Mouse (Mus musculus): ENCODE results near the gene Olfr692. TPM values are rescaled to one million over a fixed set of nuclear protein-coding genes. Genes with fewer than 3 reads are reported as not detected.

The Olfr692 gene
- polyA plus RNA-seq, 1 experiment from 2014 or later: not detected

DNA sequence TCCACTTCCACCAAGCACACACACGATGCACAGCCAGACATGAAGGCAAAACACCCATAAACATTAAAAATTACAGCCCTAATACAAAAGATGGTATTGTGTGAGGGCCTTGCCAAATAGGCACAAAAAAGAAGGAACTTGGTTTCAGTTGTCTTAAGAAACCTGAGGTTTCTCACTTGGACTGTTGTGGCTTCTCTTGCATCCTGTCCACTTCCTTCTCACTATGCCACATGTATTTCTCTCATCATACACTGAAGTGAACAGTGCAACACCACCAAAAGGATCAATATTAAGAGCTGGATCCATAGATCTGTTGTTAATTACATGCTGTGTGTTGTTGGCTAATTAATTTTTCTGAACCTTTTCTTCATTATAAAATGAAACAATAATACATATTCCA is 4.9 kb downstream of the Olfr692 start:
- no peaks in the 10 kb centered on the region for H3K9me3 ChIP-seq (ENCODE audit: control insufficient read depth, low read length)
- H3K36me3 ChIP-seq (ENCODE audit: control insufficient read depth, insufficient read depth, low read length): peaks cover 20% of the 10 kb centered on the region
- ATAC-seq (ENCODE audit: low read depth): no peak
- no peaks in the 10 kb centered on the region for H3K4me1 ChIP-seq (ENCODE audit: control insufficient read depth, insufficient read depth, low read length)
- no peaks in the 10 kb centered on the region for H3K27me3 ChIP-seq (ENCODE audit: control insufficient read depth, insufficient read depth, low read length)
- WGBS: 84% methylated on average over 1 of the region's 1 CpGs
- no peak overlapping the region for H3K9ac ChIP-seq (replicated peaks; ENCODE audit: low read depth, low read length)
- no peak overlapping the region for H3K4me3 ChIP-seq (ENCODE audit: low read depth, low read length)
- no peak overlapping the region for H3K27ac ChIP-seq (ENCODE audit: low read depth, low read length)
- no peak overlapping the region for H3K4me2 ChIP-seq (ENCODE audit: low read depth, low read length)

DNA sequence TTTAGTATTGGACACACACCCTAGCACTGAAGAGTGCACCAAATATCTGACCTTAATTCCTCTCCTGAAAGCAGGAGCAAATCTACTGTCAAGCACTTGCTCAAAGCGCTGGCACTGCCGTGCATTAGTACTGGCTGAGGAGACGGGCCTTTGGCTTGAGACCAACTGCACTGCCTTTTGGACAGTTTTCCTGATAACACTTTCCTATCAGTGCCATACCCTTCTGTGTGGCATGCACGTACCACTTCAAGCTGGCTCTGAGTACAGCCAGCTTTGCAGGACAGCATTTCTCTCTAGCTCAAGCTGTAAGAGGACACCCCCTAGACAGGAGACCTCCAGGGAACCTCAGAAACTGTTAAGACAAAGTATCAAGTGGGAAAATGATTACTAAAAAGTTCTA is 5.5 kb downstream of the Olfr692 start:
- H3K4me3 ChIP-seq (ENCODE audit: low read depth, low read length): no peak overlapping the region
- H3K4me1 ChIP-seq (ENCODE audit: control insufficient read depth, insufficient read depth, low read length): no peaks in the 10 kb centered on the region
- peaks cover 26% of the 10 kb centered on the region for H3K36me3 ChIP-seq (ENCODE audit: control insufficient read depth, insufficient read depth, low read length)
- WGBS: 96% methylated on average over 4 of the region's 4 CpGs
- H3K9ac ChIP-seq (replicated peaks; ENCODE audit: low read depth, low read length): no peak overlapping the region
- H3K9me3 ChIP-seq (ENCODE audit: control insufficient read depth, low read length): no peaks in the 10 kb centered on the region
- H3K27ac ChIP-seq (ENCODE audit: low read depth, low read length): no peak overlapping the region
- ATAC-seq (ENCODE audit: low read depth): no peak
- no peak overlapping the region for H3K4me2 ChIP-seq (ENCODE audit: low read depth, low read length)
- H3K27me3 ChIP-seq (ENCODE audit: control insufficient read depth, insufficient read depth, low read length): no peaks in the 10 kb centered on the region

DNA sequence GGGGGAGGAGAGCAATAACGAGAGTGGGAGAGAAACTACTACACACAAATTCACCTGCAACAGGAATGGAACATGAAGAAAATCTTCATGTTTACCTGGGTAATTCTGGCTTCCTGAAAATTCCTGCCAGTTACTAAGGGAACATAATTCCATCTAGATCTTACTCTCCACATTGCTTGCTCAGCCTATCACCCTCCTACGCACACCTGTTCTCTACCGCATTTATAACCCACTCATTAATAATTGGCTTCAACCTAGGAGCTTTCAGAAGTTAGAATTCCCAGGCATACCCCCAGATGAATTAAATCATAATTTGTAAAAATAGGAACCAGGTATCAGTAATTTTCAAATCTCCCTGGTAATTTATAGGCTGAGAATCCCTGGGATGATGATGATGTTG is 5.9 kb downstream of the Olfr692 start:
- WGBS: 96% methylated on average over 3 of the region's 3 CpGs
- Histone ChIP-seq H3K27ac (ENCODE audit: low read depth, low read length) (no peak overlapping the region), H3K36me3 (ENCODE audit: control insufficient read depth, insufficient read depth, low read length) (peaks cover 30% of the 10 kb centered on the region), H3K4me2 (ENCODE audit: low read depth, low read length) (no peak overlapping the region), H3K9me3 (ENCODE audit: control insufficient read depth, low read length) (no peaks in the 10 kb centered on the region), H3K4me3 (ENCODE audit: low read depth, low read length) (no peak overlapping the region), H3K9ac (replicated peaks; ENCODE audit: low read depth, low read length) (no peak overlapping the region), H3K4me1 (ENCODE audit: control insufficient read depth, insufficient read depth, low read length) (no peaks in the 10 kb centered on the region), H3K27me3 (ENCODE audit: control insufficient read depth, insufficient read depth, low read length) (no peaks in the 10 kb centered on the region)
- ATAC-seq (ENCODE audit: low read depth): no peak

DNA sequence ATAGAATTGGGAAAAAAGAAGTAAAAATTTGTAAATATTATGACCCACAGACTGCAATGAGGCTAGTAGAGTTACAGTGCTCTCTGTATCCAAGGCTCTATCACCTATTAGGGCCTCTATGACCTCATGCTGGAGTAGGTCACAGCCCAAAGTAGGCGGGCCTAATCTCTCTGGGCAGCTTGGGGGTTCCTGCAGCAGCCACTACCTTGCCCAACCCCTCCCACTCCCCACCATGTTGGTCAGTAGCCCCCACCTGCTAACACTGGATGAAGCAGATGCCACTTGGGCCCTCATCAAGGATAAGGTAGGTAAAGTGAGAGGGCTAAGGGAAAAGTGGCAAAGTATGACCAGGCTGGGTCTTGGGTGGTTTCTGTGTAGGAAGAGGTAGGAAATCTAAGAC is 6.8 kb downstream of the Olfr692 start, which contains the start of gene Gm5901:
Gm5901 (plus strand) TSS at position 173 of the 400 bp plus-strand sequence.
- ATAC-seq (ENCODE audit: low read depth): no peak
- H3K4me1 ChIP-seq (ENCODE audit: control insufficient read depth, insufficient read depth, low read length): no peaks in the 10 kb centered on the region
- no peak within 1 kb of the TSS for H3K27ac ChIP-seq (ENCODE audit: low read depth, low read length)
- 96% methylated on average over 1 of the region's 1 CpGs for WGBS
- H3K9me3 ChIP-seq (ENCODE audit: control insufficient read depth, low read length): no peaks in the 10 kb centered on the region
- H3K27me3 ChIP-seq (ENCODE audit: control insufficient read depth, insufficient read depth, low read length): no peaks in the 10 kb centered on the region
- no peak within 1 kb of the TSS for H3K4me2 ChIP-seq (ENCODE audit: low read depth, low read length)
- H3K36me3 ChIP-seq (ENCODE audit: control insufficient read depth, insufficient read depth, low read length): peaks cover 39% of the 10 kb centered on the region
- H3K4me3 ChIP-seq (ENCODE audit: low read depth, low read length): no peak within 1 kb of the TSS
- H3K9ac ChIP-seq (replicated peaks; ENCODE audit: low read depth, low read length): no peak within 1 kb of the TSS

DNA sequence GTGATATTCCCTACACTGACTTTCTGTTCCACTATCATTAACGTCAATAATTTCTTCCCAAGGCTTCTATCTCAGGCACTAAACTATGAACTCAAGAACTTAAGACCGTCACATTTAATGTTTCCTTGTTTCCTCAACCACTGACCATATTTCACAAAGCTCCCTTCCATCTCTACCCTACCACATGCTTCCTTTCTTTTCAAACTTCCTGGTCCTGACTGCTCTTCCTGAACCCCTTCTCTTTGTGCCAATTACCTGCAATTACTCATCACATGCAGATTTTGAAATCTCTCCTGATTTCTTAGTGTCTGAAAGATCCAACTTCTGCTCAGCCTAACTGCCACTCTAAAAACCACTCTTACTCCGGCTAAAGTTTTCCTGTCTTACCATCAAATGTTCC is 12.3 kb downstream of the Olfr692 start:
- Histone ChIP-seq H3K27ac (ENCODE audit: low read depth, low read length) (no peak overlapping the region), H3K4me3 (ENCODE audit: low read depth, low read length) (no peak overlapping the region), H3K9me3 (ENCODE audit: control insufficient read depth, low read length) (no peaks in the 10 kb centered on the region), H3K9ac (replicated peaks; ENCODE audit: low read depth, low read length) (no peak overlapping the region), H3K4me1 (ENCODE audit: control insufficient read depth, insufficient read depth, low read length) (no peaks in the 10 kb centered on the region), H3K4me2 (ENCODE audit: low read depth, low read length) (no peak overlapping the region), H3K27me3 (ENCODE audit: control insufficient read depth, insufficient read depth, low read length) (no peaks in the 10 kb centered on the region), H3K36me3 (ENCODE audit: control insufficient read depth, insufficient read depth, low read length) (peaks cover 70% of the 10 kb centered on the region)
- 97% methylated on average over 3 of the region's 3 CpGs for WGBS
- ATAC-seq (ENCODE audit: low read depth): no peak

DNA sequence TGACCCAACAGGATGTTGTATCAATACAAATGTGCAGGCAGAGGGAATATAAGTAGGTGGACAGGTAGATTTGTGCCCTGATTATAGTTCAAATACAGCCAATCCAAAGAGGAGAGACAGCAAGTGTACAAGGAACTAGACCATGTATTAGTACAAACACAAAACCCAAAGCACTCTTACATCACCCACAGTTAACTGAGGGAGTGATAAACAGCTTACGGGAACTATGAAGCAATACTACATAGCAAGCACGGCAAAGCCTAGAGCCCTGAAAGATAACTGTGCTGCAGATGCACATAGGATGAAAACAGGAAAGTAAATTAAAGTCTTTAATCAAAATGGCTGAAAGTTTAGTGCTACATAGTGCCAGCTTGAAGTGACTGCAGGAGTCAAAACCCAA is 19.7 kb downstream of the Olfr692 start:
- H3K4me2 ChIP-seq (ENCODE audit: low read depth, low read length): no peak overlapping the region
- H3K4me1 ChIP-seq (ENCODE audit: control insufficient read depth, insufficient read depth, low read length): no peaks in the 10 kb centered on the region
- H3K9ac ChIP-seq (replicated peaks; ENCODE audit: low read depth, low read length): no peak overlapping the region
- 96% methylated on average over 2 of the region's 2 CpGs for WGBS
- H3K9me3 ChIP-seq (ENCODE audit: control insufficient read depth, low read length): no peaks in the 10 kb centered on the region
- no peak for ATAC-seq (ENCODE audit: low read depth)
- no peak overlapping the region for H3K27ac ChIP-seq (ENCODE audit: low read depth, low read length)
- H3K27me3 ChIP-seq (ENCODE audit: control insufficient read depth, insufficient read depth, low read length): no peaks in the 10 kb centered on the region
- no peak overlapping the region for H3K4me3 ChIP-seq (ENCODE audit: low read depth, low read length)
- peaks cover 47% of the 10 kb centered on the region for H3K36me3 ChIP-seq (ENCODE audit: control insufficient read depth, insufficient read depth, low read length)

DNA sequence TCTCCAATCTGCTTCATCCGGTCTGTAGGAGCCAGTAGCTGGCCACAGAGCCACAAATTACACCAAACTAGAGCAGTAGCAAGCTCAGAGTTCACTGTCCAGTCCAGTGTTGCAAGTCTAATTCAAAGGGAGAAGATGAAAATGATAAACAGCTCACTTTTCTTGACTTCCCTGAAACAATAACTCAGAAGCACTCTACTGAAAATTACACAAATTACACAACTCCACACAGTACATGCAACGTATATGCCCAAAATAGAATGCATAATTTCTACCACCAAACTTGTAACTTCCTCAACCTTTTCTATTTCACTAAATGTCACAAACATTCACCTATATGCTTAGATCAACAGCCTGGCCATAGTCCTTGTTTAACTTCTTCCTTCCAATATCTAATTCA is 22.2 kb downstream of the Olfr692 start:
- peaks cover 25% of the 10 kb centered on the region for H3K36me3 ChIP-seq (ENCODE audit: control insufficient read depth, insufficient read depth, low read length)
- ATAC-seq (ENCODE audit: low read depth): no peak
- H3K4me1 ChIP-seq (ENCODE audit: control insufficient read depth, insufficient read depth, low read length): no peaks in the 10 kb centered on the region
- H3K4me3 ChIP-seq (ENCODE audit: low read depth, low read length): no peak overlapping the region
- H3K4me2 ChIP-seq (ENCODE audit: low read depth, low read length): no peak overlapping the region
- no peak overlapping the region for H3K9ac ChIP-seq (replicated peaks; ENCODE audit: low read depth, low read length)
- H3K27me3 ChIP-seq (ENCODE audit: control insufficient read depth, insufficient read depth, low read length): no peaks in the 10 kb centered on the region
- no peak overlapping the region for H3K27ac ChIP-seq (ENCODE audit: low read depth, low read length)
- 93% methylated on average over 2 of the region's 2 CpGs for WGBS
- H3K9me3 ChIP-seq (ENCODE audit: control insufficient read depth, low read length): no peaks in the 10 kb centered on the region

DNA sequence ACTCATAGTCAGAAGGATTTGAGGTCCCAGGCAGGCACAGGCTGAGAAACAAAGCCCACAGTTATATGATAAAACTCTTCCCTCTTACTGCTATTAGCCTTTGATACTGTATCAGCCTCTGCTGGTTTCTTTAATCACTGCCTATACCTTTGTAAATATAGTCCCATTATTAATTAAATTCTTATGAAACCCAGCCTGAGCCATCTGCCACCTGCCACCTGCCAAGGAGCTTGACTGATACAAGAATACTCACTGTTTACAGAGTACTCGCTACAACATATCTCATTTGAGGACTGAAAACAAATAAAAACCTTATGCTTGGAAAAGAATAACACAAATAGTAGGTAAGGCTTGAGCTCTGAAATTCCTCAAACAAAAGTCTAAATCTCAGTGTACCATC is 26.6 kb downstream of the Olfr692 start:
- H3K27me3 ChIP-seq (ENCODE audit: control insufficient read depth, insufficient read depth, low read length): no peaks in the 10 kb centered on the region
- no peak overlapping the region for H3K4me3 ChIP-seq (ENCODE audit: low read depth, low read length)
- peaks cover 6% of the 10 kb centered on the region for H3K4me1 ChIP-seq (ENCODE audit: control insufficient read depth, insufficient read depth, low read length)
- no peak overlapping the region for H3K27ac ChIP-seq (ENCODE audit: low read depth, low read length)
- 86% methylated on average over 1 of the region's 1 CpGs for WGBS
- no peaks in the 10 kb centered on the region for H3K9me3 ChIP-seq (ENCODE audit: control insufficient read depth, low read length)
- peaks cover 5% of the 10 kb centered on the region; the same call in 1 of the 2 replicates for H3K36me3 ChIP-seq (ENCODE audit: control insufficient read depth, insufficient read depth, low read length)
- H3K9ac ChIP-seq (replicated peaks; ENCODE audit: low read depth, low read length): no peak overlapping the region
- no peak overlapping the region for H3K4me2 ChIP-seq (ENCODE audit: low read depth, low read length)
- ATAC-seq (ENCODE audit: low read depth): no peak

DNA sequence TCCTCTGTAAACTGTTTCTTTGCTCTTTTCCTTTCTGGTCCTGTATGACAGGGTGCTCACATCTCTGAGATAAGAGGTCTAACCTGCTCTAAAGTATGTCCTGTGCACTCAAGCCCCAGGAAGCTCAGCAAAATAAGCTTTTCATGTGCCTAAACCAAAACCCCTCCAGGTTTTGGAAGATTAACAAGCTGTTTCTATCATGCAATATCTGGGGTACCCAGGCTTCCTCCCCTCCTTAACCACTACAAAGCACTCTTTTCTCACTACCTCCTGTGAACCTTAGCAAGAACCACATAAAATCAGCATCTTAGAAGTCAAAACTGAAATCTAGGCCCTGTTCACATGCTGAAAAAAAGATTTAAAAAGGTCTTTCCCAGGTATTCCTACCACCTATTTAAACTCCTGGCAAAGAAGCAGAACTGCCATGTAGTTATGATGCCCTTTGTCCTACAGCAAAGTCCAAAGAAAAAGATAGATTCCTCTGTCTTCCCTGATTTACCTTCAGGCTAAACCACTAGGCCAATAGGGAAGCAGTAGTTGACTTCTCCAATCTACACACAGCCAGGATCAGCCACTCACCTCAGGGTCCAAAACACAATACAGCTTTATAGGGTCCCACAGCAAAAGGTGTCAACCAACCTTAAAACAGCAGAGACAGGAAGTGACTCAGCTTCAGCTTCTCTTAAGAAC is 27.2 kb downstream of the Olfr692 start:
- H3K9ac ChIP-seq (replicated peaks; ENCODE audit: low read depth, low read length): no peak overlapping the region
- ATAC-seq (ENCODE audit: low read depth): no peak
- H3K9me3 ChIP-seq (ENCODE audit: control insufficient read depth, low read length): no peaks in the 10 kb centered on the region
- H3K4me2 ChIP-seq (ENCODE audit: low read depth, low read length): no peak overlapping the region
- 0 out of 2 replicates have a peak, but pooled peaks cover 1% of the 10 kb centered on the region for H3K36me3 ChIP-seq (ENCODE audit: control insufficient read depth, insufficient read depth, low read length)
- no peak overlapping the region for H3K4me3 ChIP-seq (ENCODE audit: low read depth, low read length)
- H3K27me3 ChIP-seq (ENCODE audit: control insufficient read depth, insufficient read depth, low read length): no peaks in the 10 kb centered on the region
- no peak overlapping the region for H3K27ac ChIP-seq (ENCODE audit: low read depth, low read length)
- H3K4me1 ChIP-seq (ENCODE audit: control insufficient read depth, insufficient read depth, low read length): peaks cover 6% of the 10 kb centered on the region
